Mouse (Mus musculus): ENCODE results near the gene Zfp410. TPM values are rescaled to one million over a fixed set of nuclear protein-coding genes. Genes with fewer than 3 reads are reported as not detected.

Zfp410 gene
- 16.7 and 22.7 TPM in 2 replicates for polyA plus RNA-seq (2021; fragmentation: Nextera tagmentation)
- long read RNA-seq, experiment 1, transcript Zfp410-213 (12 exons, 2,284 nt): minor isoform, 5 of 243 reads
- long read RNA-seq, experiment 1, transcript Zfp410-201 (12 exons, 2,597 nt): major isoform, 150 of 243 reads
- long read RNA-seq, experiment 1, partial matches to known transcripts: 9 of 243 reads
- long read RNA-seq, experiment 1, other reads (novel, unspliced or antisense): 79 of 243 reads
- long read RNA-seq, experiment 2, transcript Zfp410-201 (12 exons, 2,597 nt): major isoform, 11 of 22 reads
- long read RNA-seq, experiment 2, partial matches to known transcripts: 2 of 22 reads
- long read RNA-seq, experiment 2, other reads (novel, unspliced or antisense): 7 of 22 reads

GRCm38 (mm10) chr12:84316721-84317621 lies at the start of gene Zfp410:
Gene Zfp410, plus strand, starts transcription at chr12:84316852.

GRCm38 (mm10) chr12:84284885-84285592 lies 31.6 kb upstream of the Zfp410 start, which contains the start of gene Ptgr2:
Gene Ptgr2, plus strand, starts transcription at chr12:84285232.

GRCm38 (mm10) chr12:84361555-84362489 lies 45.2 kb downstream of the Zfp410 start, which contains the start of the genes Coq6 and Fam161b:
Gene Coq6, plus strand, starts transcription at chr12:84361657.
Gene Fam161b, minus strand, starts transcription at chr12:84361833.

Other genes starting within 250 kb of the Zfp410 start
- 7.0 and 8.0 TPM in 2 replicates for gene Acot5, start 247.5 kb upstream of the Zfp410 start, polyA plus RNA-seq (2021; fragmentation: Nextera tagmentation)
- 1.2 and 2.1 TPM in 2 replicates for gene Acot6, start 216.2 kb upstream of the Zfp410 start, polyA plus RNA-seq (2021; fragmentation: Nextera tagmentation)
- 19.6 and 25.3 TPM in 2 replicates for gene Dnal1, start 202.5 kb upstream of the Zfp410 start, polyA plus RNA-seq (2021; fragmentation: Nextera tagmentation)
- gene Pnma1, start 168.4 kb upstream of the Zfp410 start, polyA plus RNA-seq (2021; fragmentation: Nextera tagmentation): 4.5 and 6.6 TPM in 2 replicates
- gene Elmsan1, start 98.0 kb upstream of the Zfp410 start, polyA plus RNA-seq (2021; fragmentation: Nextera tagmentation): 3.3 and 6.3 TPM in 2 replicates
- gene Ptgr2, start 31.6 kb upstream of the Zfp410 start, polyA plus RNA-seq (2021; fragmentation: Nextera tagmentation): 24.5 and 31.6 TPM in 2 replicates
- 19.7 and 26.8 TPM in 2 replicates for gene Coq6, start 44.8 kb downstream of the Zfp410 start, polyA plus RNA-seq (2021; fragmentation: Nextera tagmentation)
- 5.5 and 6.8 TPM in 2 replicates for gene Fam161b, start 45.0 kb downstream of the Zfp410 start, polyA plus RNA-seq (2021; fragmentation: Nextera tagmentation)
- gene Entpd5, start 92.2 kb downstream of the Zfp410 start, polyA plus RNA-seq (2021; fragmentation: Nextera tagmentation): 13.2 and 15.6 TPM in 2 replicates
- gene Bbof1, start 92.2 kb downstream of the Zfp410 start, polyA plus RNA-seq (2021; fragmentation: Nextera tagmentation): 0.98 and 1.1 TPM in 2 replicates
- gene Rnf113a2, start 100.3 kb downstream of the Zfp410 start, polyA plus RNA-seq (2021; fragmentation: Nextera tagmentation): 15.9 and 17.6 TPM in 2 replicates
- gene Aldh6a1, start 134.2 kb downstream of the Zfp410 start, polyA plus RNA-seq (2021; fragmentation: Nextera tagmentation): 43.8 and 56.6 TPM in 2 replicates
- gene Lin52, start 134.6 kb downstream of the Zfp410 start, polyA plus RNA-seq (2021; fragmentation: Nextera tagmentation): 35.1 and 41.5 TPM in 2 replicates

All from left cerebral cortex, adult 6 months (tissue).